Mouse (Mus musculus): ENCODE data around the gene Pax5. TPM values are rescaled to one million over a fixed set of nuclear protein-coding genes. Genes with fewer than 3 reads are reported as not detected.

Pax5 gene
- polyA plus RNA-seq, 1 experiment from 2014 or later, result not detected

GRCm38 (mm10) chr4:44564602-44565001 is 145.7 kb downstream of the Pax5 start:
- peaks cover 16% of the 10 kb centered on the region; the same call in 1 of the 2 replicates for H3K4me1 ChIP-seq (replicated peaks)
- H3K36me3 ChIP-seq, result no peaks in the 10 kb centered on the region
- WGBS, result 6% methylated on average over 10 of the region's 10 CpGs
- H3K4me3 ChIP-seq (replicated peaks), result no peak overlapping the region
- H3K4me2 ChIP-seq, result no peak overlapping the region
- no peak overlapping the region for H3K27ac ChIP-seq
- H3K9ac ChIP-seq (replicated peaks), result no peak overlapping the region
- H3K27me3 ChIP-seq, result peaks cover 56% of the 10 kb centered on the region
- ATAC-seq (ENCODE audit: insufficient number of reproducible peaks, insufficient read depth, low FRiP score, low TSS enrichment, low read depth), result 0 out of 2 replicates have a peak, but pooled peaks have one; percentile 73
- no peaks in the 10 kb centered on the region for H3K9me3 ChIP-seq

DNA sequence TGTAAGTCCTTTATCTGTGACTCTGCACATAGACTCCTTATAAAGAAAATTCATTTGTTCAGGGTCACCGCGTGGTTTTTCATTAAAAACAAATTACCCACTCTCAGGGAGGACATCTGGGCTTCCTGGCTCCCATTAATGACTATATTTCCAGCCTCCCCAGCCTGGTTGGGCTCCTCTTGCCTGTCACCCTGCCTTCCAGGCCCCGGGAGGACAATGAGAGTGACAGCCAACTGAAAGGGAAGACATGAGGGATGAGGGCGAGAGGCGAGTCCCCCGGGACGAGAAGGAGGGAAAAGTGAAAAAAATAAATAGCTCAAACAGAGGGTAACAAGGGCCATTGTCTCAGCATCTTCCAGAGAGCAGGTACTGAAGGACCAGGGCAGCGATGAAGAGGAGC is 149.3 kb downstream of the Pax5 start:
- no peaks in the 10 kb centered on the region for H3K9me3 ChIP-seq
- 56% methylated on average over 8 of the region's 8 CpGs for WGBS
- H3K4me3 ChIP-seq (replicated peaks), result no peak overlapping the region
- H3K4me2 ChIP-seq, result no peak overlapping the region
- H3K4me1 ChIP-seq (replicated peaks), result peaks cover 17% of the 10 kb centered on the region; the same call in 1 of the 2 replicates
- no peaks in the 10 kb centered on the region for H3K36me3 ChIP-seq
- no peak overlapping the region for H3K27ac ChIP-seq
- no peak overlapping the region for H3K9ac ChIP-seq (replicated peaks)
- no peak for ATAC-seq (ENCODE audit: insufficient number of reproducible peaks, insufficient read depth, low FRiP score, low TSS enrichment, low read depth)
- H3K27me3 ChIP-seq, result peaks cover 65% of the 10 kb centered on the region

- no peaks in the 10 kb centered on the region for H3K9me3 ChIP-seq
- H3K27me3 ChIP-seq, result peaks cover 51% of the 10 kb centered on the region
- no peak for ATAC-seq (ENCODE audit: insufficient number of reproducible peaks, insufficient read depth, low FRiP score, low TSS enrichment, low read depth)
- 3% methylated on average over 7 of the region's 7 CpGs for WGBS
- H3K4me3 ChIP-seq (replicated peaks), result peak overlapping the region; percentile 42
- peak overlapping the region; percentile 74 for H3K4me2 ChIP-seq
- H3K36me3 ChIP-seq, result no peaks in the 10 kb centered on the region
- no peak overlapping the region for H3K27ac ChIP-seq
- H3K9ac ChIP-seq (replicated peaks), result no peak overlapping the region
- H3K4me1 ChIP-seq (replicated peaks), result peaks cover 13% of the 10 kb centered on the region; the same call in 1 of the 2 replicates
Observed at GRCm38 (mm10) chr4:44558564-44558955, 151.7 kb downstream of the Pax5 start.

- Histone ChIP-seq H3K36me3 (no peaks in the 10 kb centered on the region), H3K9me3 (no peaks in the 10 kb centered on the region), H3K9ac (replicated peaks) (peak overlapping the region; percentile 55), H3K27ac (no peak overlapping the region), H3K27me3 (peaks cover 49% of the 10 kb centered on the region), H3K4me2 (peak overlapping the region; percentile 74), H3K4me3 (replicated peaks) (peak overlapping the region; percentile 42), H3K4me1 (replicated peaks) (peaks cover 13% of the 10 kb centered on the region; the same call in 1 of the 2 replicates)
- ATAC-seq (ENCODE audit: insufficient number of reproducible peaks, insufficient read depth, low FRiP score, low TSS enrichment, low read depth), result 0 out of 2 replicates have a peak, but pooled peaks have one; percentile 40
- under 1% methylated on average over 36 of the region's 36 CpGs for WGBS
Observed at GRCm38 (mm10) chr4:44557815-44558563, 152.3 kb downstream of the Pax5 start.

GRCm38 (mm10) chr4:44556586-44557281 is 153.6 kb downstream of the Pax5 start:
- H3K9me3 ChIP-seq, result no peaks in the 10 kb centered on the region
- no peaks in the 10 kb centered on the region for H3K36me3 ChIP-seq
- no peak overlapping the region for H3K27ac ChIP-seq
- 94% methylated on average over 9 of the region's 9 CpGs for WGBS
- no peak overlapping the region for H3K4me2 ChIP-seq
- H3K27me3 ChIP-seq, result peaks cover 44% of the 10 kb centered on the region
- no peak overlapping the region for H3K4me3 ChIP-seq (replicated peaks)
- no peak for ATAC-seq (ENCODE audit: insufficient number of reproducible peaks, insufficient read depth, low FRiP score, low TSS enrichment, low read depth)
- H3K4me1 ChIP-seq (replicated peaks), result peaks cover 13% of the 10 kb centered on the region; the same call in 1 of the 2 replicates
- H3K9ac ChIP-seq (replicated peaks), result no peak overlapping the region

DNA sequence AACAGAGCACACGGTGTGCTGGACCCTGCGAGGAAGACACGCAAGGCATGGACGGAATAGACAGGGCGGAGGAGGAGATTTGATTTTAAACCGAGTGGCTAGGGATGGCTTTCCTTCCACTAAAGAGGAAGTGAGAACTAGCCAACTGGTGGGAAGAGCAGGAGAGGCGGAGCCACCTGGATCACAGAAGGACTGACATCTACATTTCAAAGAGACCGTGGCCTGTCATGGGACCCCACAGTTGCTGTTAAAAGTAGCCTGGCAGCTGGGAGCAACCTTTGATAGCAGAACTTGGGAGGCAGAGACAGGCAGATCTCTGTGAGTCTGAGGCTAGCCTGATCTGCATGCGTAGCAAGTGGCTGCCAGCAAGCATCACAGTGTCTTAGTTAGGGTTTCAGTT is 154.7 kb downstream of the Pax5 start:
- Histone ChIP-seq H3K27me3 (peaks cover 39% of the 10 kb centered on the region), H3K4me3 (replicated peaks) (no peak overlapping the region), H3K36me3 (no peaks in the 10 kb centered on the region), H3K4me2 (no peak overlapping the region), H3K9ac (replicated peaks) (no peak overlapping the region), H3K4me1 (replicated peaks) (peaks cover 13% of the 10 kb centered on the region; the same call in 1 of the 2 replicates), H3K27ac (no peak overlapping the region), H3K9me3 (no peaks in the 10 kb centered on the region)
- ATAC-seq (ENCODE audit: insufficient number of reproducible peaks, insufficient read depth, low FRiP score, low TSS enrichment, low read depth), result no peak
- 73% methylated on average over 9 of the region's 9 CpGs for WGBS

GRCm38 (mm10) chr4:44551470-44551869 is 158.8 kb downstream of the Pax5 start:
- Histone ChIP-seq H3K9ac (replicated peaks) (no peak overlapping the region), H3K4me3 (replicated peaks) (no peak overlapping the region), H3K4me2 (no peak overlapping the region), H3K9me3 (no peaks in the 10 kb centered on the region), H3K27ac (no peak overlapping the region), H3K36me3 (no peaks in the 10 kb centered on the region), H3K4me1 (replicated peaks) (no peaks in the 10 kb centered on the region), H3K27me3 (peaks cover 18% of the 10 kb centered on the region)
- no peak for ATAC-seq (ENCODE audit: insufficient number of reproducible peaks, insufficient read depth, low FRiP score, low TSS enrichment, low read depth)
- WGBS, result 63% methylated on average over 12 of the region's 12 CpGs

DNA sequence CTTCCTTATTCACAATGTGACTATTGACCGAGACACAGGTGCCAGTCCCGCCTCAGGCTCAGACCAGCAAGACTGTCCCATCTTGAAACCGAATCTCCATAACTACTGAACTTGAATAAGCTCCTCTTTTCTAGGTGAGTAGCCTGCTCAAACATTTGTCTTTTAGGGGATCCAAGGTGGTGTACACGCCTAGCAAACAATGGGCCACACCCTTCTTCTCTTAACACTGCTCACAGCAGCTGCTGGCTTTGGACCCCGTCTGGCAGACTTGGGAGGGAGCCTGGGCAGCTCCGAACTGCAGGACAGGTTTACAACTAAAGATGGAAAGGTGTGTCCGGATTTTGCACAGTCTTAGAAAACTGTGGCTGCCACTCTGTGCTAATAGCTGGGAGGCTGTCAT is 161.3 kb downstream of the Pax5 start:
- 85% methylated on average over 7 of the region's 7 CpGs for WGBS
- ATAC-seq (ENCODE audit: insufficient number of reproducible peaks, insufficient read depth, low FRiP score, low TSS enrichment, low read depth), result no peak
- Histone ChIP-seq H3K4me2 (no peak overlapping the region), H3K4me3 (replicated peaks) (no peak overlapping the region), H3K27me3 (peaks cover 25% of the 10 kb centered on the region), H3K27ac (no peak overlapping the region), H3K9ac (replicated peaks) (no peak overlapping the region), H3K4me1 (replicated peaks) (no peaks in the 10 kb centered on the region), H3K9me3 (no peaks in the 10 kb centered on the region), H3K36me3 (no peaks in the 10 kb centered on the region)

DNA sequence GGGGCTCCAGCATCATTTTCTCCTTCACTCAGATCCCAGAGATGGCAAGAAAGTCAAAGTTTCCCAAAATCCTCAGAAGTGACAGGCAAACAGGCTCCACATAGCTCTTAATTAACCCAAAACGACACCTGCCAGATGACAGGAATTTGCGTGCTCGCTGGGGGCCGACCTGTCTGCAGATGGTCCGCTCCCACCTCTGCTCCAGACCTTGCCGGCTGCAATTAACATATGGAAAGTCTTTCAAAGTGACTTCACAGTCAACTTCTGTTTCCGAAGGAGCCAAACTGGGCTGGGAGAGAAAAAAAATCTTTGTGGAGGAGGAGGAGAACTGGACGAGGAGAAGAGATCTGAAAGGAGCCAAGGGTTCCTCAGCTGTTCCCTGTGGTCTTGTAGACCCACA is 164.6 kb downstream of the Pax5 start:
- H3K36me3 ChIP-seq, result no peaks in the 10 kb centered on the region
- no peak overlapping the region for H3K4me2 ChIP-seq
- H3K4me3 ChIP-seq (replicated peaks), result no peak overlapping the region
- WGBS, result 6% methylated on average over 8 of the region's 8 CpGs
- peaks cover 18% of the 10 kb centered on the region for H3K27me3 ChIP-seq
- H3K9me3 ChIP-seq, result no peaks in the 10 kb centered on the region
- ATAC-seq (ENCODE audit: insufficient number of reproducible peaks, insufficient read depth, low FRiP score, low TSS enrichment, low read depth), result no peak
- no peak overlapping the region for H3K27ac ChIP-seq
- H3K9ac ChIP-seq (replicated peaks), result no peak overlapping the region
- H3K4me1 ChIP-seq (replicated peaks), result no peaks in the 10 kb centered on the region

DNA sequence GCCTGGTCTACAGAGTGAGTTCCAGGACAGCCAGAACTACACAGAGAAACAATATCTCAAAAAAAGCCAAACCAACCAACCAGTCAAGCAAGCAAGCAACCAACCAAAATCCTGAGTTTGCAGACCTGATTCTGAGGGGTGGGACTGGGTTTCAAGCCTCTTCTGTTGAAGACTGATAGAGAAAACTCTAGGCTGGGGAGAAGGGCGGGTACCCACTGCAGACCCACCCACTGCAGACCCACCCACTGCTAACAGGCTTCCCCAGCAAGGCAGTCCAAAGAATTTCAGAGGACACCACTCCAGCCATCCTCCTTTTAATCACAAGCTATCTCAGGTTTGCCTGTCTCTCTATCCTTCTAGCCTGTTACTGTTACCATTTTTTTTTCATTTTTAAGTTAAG is 165.8 kb downstream of the Pax5 start:
- ATAC-seq (ENCODE audit: insufficient number of reproducible peaks, insufficient read depth, low FRiP score, low TSS enrichment, low read depth), result no peak
- 82% methylated on average over 1 of the region's 1 CpGs for WGBS
- H3K36me3 ChIP-seq, result no peaks in the 10 kb centered on the region

GRCm38 (mm10) chr4:44543880-44544279 is 166.4 kb downstream of the Pax5 start:
- 94% methylated on average over 2 of the region's 2 CpGs for WGBS
- Histone ChIP-seq H3K9ac (replicated peaks) (no peak overlapping the region), H3K9me3 (no peaks in the 10 kb centered on the region), H3K27me3 (peaks cover 18% of the 10 kb centered on the region), H3K27ac (no peak overlapping the region), H3K36me3 (no peaks in the 10 kb centered on the region), H3K4me1 (replicated peaks) (no peaks in the 10 kb centered on the region), H3K4me2 (no peak overlapping the region), H3K4me3 (replicated peaks) (no peak overlapping the region)
- ATAC-seq (ENCODE audit: insufficient number of reproducible peaks, insufficient read depth, low FRiP score, low TSS enrichment, low read depth), result no peak

More for the DNA sequence above, 165.8 kb downstream of the Pax5 start:
- Histone ChIP-seq H3K27ac (no peak overlapping the region), H3K4me2 (no peak overlapping the region), H3K4me1 (replicated peaks) (no peaks in the 10 kb centered on the region), H3K27me3 (peaks cover 18% of the 10 kb centered on the region), H3K9me3 (no peaks in the 10 kb centered on the region), H3K4me3 (replicated peaks) (no peak overlapping the region), H3K9ac (replicated peaks) (no peak overlapping the region)

Measured in limb, embryonic 12.5 days (tissue).